In genomic region chr4:32358602-32359464, GRCm38 (mm10) we compare ENCODE assay signal across 8 mouse cellular contexts.
DNase-seq lines count a peak whose midpoint lies in the region; ATAC-seq and TF ChIP-seq lines count a peak whose summit lies in the region.

No protein-coding gene starts in this region.

- peak overlapping the region; percentile 30; the same call in 1 of the 2 replicates for H3K4me2 ChIP-seq in heart, postnatal 0 days (ENCODE audit: low read depth, low read length)
- peak overlapping the region; percentile 44 for H3K4me2 ChIP-seq in midbrain, embryonic 13.5 days (replicated peaks)

- intact Hi-C loops in left cerebral cortex, postnatal 14 days (cut with DNase I): no loop called here

- no peak for TF ChIP-seq EP300 in heart, postnatal 0 days (IDR thresholded peaks at IDR 0.05; ENCODE audit: low read depth)

- 52% methylated on average over 12 of the region's 12 CpGs for WGBS in heart, postnatal 0 days
- WGBS in midbrain, embryonic 13.5 days: 32% methylated on average over 12 of the region's 12 CpGs

- peak overlapping the region; percentile 33; the same call in 1 of the 2 replicates for H3K9ac ChIP-seq in heart, postnatal 0 days (replicated peaks; ENCODE audit: low read depth, low read length)
- peak overlapping the region; percentile 25; the same call in 1 of the 2 replicates for H3K9ac ChIP-seq in midbrain, embryonic 13.5 days (replicated peaks)

- no peaks in the 10 kb centered on the region for H3K9me3 ChIP-seq in heart, postnatal 0 days (replicated peaks; ENCODE audit: control insufficient read depth, low read length)
- H3K9me3 ChIP-seq in midbrain, embryonic 13.5 days: no peaks in the 10 kb centered on the region

- no peaks in the 10 kb centered on the region for H3K27me3 ChIP-seq in heart, postnatal 0 days (ENCODE audit: control insufficient read depth, insufficient read depth, low read length)
- H3K27me3 ChIP-seq in midbrain, embryonic 13.5 days: no peaks in the 10 kb centered on the region

- H3K27ac ChIP-seq in heart, postnatal 0 days (ENCODE audit: low read depth): peak overlapping the region; percentile 79
- H3K27ac ChIP-seq in midbrain, embryonic 13.5 days: peak overlapping the region; percentile 87

- no peak overlapping the region; the same call in 1 of the 2 replicates for H3K4me3 ChIP-seq in heart, postnatal 0 days (ENCODE audit: low read depth, low read length)
- 0 out of 2 replicates have a peak overlapping the region, but pooled peaks have one; percentile 1 for H3K4me3 ChIP-seq in midbrain, embryonic 13.5 days (replicated peaks)

- TF ChIP-seq CTCF in heart, postnatal 0 days (IDR thresholded peaks at IDR 0.05; ENCODE audit: low read depth): no peak

- H3K36me3 ChIP-seq in heart, postnatal 0 days (replicated peaks; ENCODE audit: control insufficient read depth, insufficient read depth, low read length): no peaks in the 10 kb centered on the region
- H3K36me3 ChIP-seq in midbrain, embryonic 13.5 days: no peaks in the 10 kb centered on the region

- DNase-seq in kidney, adult 9 months: peak; percentile 38
- no peak for DNase-seq in kidney, adult 18-20 months
- peak; percentile 62 for DNase-seq in embryo, embryonic 11 days
- peak; percentile 48 for DNase-seq in heart, postnatal 0 days (ENCODE audit: low spot score)
- DNase-seq in left cerebral cortex, postnatal 14 days (ENCODE audit: low spot score in 2 of 2): no peak
- DNase-seq in frontal cortex, postnatal 36 days (ENCODE audit: low spot score in 2 of 2): no peak

- H3K4me1 ChIP-seq in heart, postnatal 0 days (ENCODE audit: control insufficient read depth, insufficient read depth): peaks cover 25% of the 10 kb centered on the region
- peaks cover 55% of the 10 kb centered on the region for H3K4me1 ChIP-seq in midbrain, embryonic 13.5 days (replicated peaks)

- peak; percentile 65 for ATAC-seq in heart, postnatal 0 days (ENCODE audit: insufficient read depth, low read depth)
- ATAC-seq in midbrain, embryonic 13.5 days: peak; percentile 89
- ATAC-seq in cerebellum, adult (ENCODE audit: insufficient number of reproducible peaks, low FRiP score, low TSS enrichment): no peak

Comparison
In these comparisons a context has a peak if more than half of its experiments do, and no peak if none do; other contexts are left out.
1. DNase-seq: peak in kidney, adult 9 months (single experiment), embryo, embryonic 11 days (single experiment) and heart, postnatal 0 days (single experiment); none in kidney, adult 18-20 months (single experiment), left cerebral cortex, postnatal 14 days (0 of 2) and frontal cortex, postnatal 36 days (0 of 2).